Mouse (Mus musculus): Measurements from ENCODE around the gene 2300009A05Rik.

DNA sequence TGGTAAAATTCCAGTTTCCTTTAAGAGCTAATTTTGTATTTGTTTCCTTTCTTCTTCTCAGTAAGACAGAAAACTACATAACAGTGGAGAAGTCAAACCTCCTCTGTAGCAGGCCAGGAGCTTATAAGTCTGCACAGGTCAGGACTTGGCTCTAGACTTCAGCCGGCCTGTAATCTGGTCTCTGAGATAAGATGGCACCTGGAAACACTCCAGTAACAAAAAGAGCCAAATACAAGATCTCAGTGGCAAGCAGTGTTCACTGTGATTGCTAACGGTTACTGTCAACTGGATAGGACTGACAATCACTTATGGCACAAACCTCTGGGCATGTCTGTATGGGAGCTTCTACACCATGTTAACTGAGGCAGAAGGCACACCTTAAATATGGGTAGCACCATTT is 25.7 kb downstream of the 2300009A05Rik start:
- TF ChIP-seq CTCF (IDR thresholded peaks at IDR 0.05; ENCODE audit: low read depth, low read length), result no peak
- TF ChIP-seq POLR2A (IDR thresholded peaks at IDR 0.05; ENCODE audit: borderline replicate concordance, low read depth, low read length), result no peak
